Mouse (Mus musculus) MEL (cell line): ENCODE measurements around the gene Trim8. TPM values are rescaled to one million over a fixed set of nuclear protein-coding genes. Genes with fewer than 3 reads are reported as not detected.

Source experiments
- DNase-seq: peaks from one replicate; pipeline ENCODE4 v3.0.0; 2011; ENCODE audit warnings: low read depth, low spot score
- H3K27ac ChIP-seq: 2 replicates; pipeline ENCODE4 v1.5.1; 2012; ENCODE audit warnings: low read depth, mild to moderate bottlenecking, control low read depth, low read length, moderate library complexity; ENCODE audit not compliant: control insufficient read depth
- H3K27me3 ChIP-seq, 2 experiments: fragments of 150-350 bp in 1 of 2; sonication (generic) in 1 of 2; 2 replicates each; pipeline ENCODE4 v1.6.1; 2012; ENCODE audit warnings: low read length in 2 of 2, mild to moderate bottlenecking in 2 of 2, improper control_type of control experiment in 1 of 2, moderate library complexity in 1 of 2; ENCODE audit not compliant: insufficient read depth in 2 of 2, control insufficient read depth in 1 of 2
- H3K36me3 ChIP-seq, 2 experiments: 2 replicates each; pipeline ENCODE4 v1.6.1; 2012 to 2014; ENCODE audit warnings: low read length in 2 of 2, improper control_type of control experiment in 1 of 2, inconsistent platforms in 1 of 2, mild to moderate bottlenecking in 1 of 2; ENCODE audit not compliant: insufficient read depth in 2 of 2, control insufficient read depth in 1 of 2
- H3K4me1 ChIP-seq, 2 experiments: fragments of 150-350 bp in 1 of 2; sonication (generic) in 1 of 2; 2 replicates each; pipeline ENCODE4 v1.6.1; 2012; ENCODE audit warnings: low read length in 2 of 2, improper control_type of control experiment in 1 of 2, mild to moderate bottlenecking in 1 of 2; ENCODE audit not compliant: insufficient read depth in 2 of 2, control insufficient read depth in 1 of 2
- H3K4me3 ChIP-seq, 2 experiments: fragments of 150-350 bp in 1 of 2; sonication (generic) in 1 of 2; 2 replicates each; pipeline ENCODE4 v1.5.1; 2012; ENCODE audit warnings: low read depth in 2 of 2, low read length in 2 of 2, mild to moderate bottlenecking in 2 of 2, moderate library complexity in 2 of 2, control low read depth in 1 of 2, improper control_type of control experiment in 1 of 2; ENCODE audit not compliant: control insufficient read depth in 1 of 2, insufficient read depth in 1 of 2
- H3K79me2 ChIP-seq: 2 replicates; pipeline ENCODE4 v1.6.1; 2012; ENCODE audit warnings: mild to moderate bottlenecking, low read length, moderate library complexity; ENCODE audit not compliant: control insufficient read depth, poor library complexity, insufficient read depth
- H3K9ac ChIP-seq: 2 replicates; pipeline ENCODE4 v1.6.1; 2012; ENCODE audit warnings: low read depth, mild to moderate bottlenecking, control low read depth, low read length, moderate library complexity; ENCODE audit not compliant: control insufficient read depth, poor library complexity, severe bottlenecking
- H3K9me3 ChIP-seq: fragments of 150-350 bp; sonication (generic); replicated peaks from 2 replicates; pipeline ENCODE4 v1.6.1; 2012; ENCODE audit warnings: mild to moderate bottlenecking, low read length, improper control_type of control experiment, moderate library complexity; ENCODE audit not compliant: insufficient read depth
- BHLHE40 ChIP-seq: IDR thresholded peaks from 2 replicates; pipeline ENCODE4 v1.6.1; 2012; ENCODE audit warnings: low read depth, mild to moderate bottlenecking, inconsistent platforms, low read length, improper control_type of control experiment, borderline replicate concordance
- CHD2 ChIP-seq: IDR thresholded peaks from 2 replicates; pipeline ENCODE4 v1.6.1; 2011; ENCODE audit warnings: low read length, improper control_type of control experiment
- CTCF ChIP-seq, 3 experiments: IDR thresholded peaks in 2 of 3; conservative IDR thresholded peaks in 1 of 3; 2 replicates each; pipeline ENCODE4 v1.5.1; 2011 to 2012; ENCODE audit warnings: low read length in 3 of 3, low read depth in 2 of 3, mild to moderate bottlenecking in 2 of 3, improper control_type of control experiment in 1 of 3, inconsistent platforms in 1 of 3, mixed read lengths in 1 of 3, moderate library complexity in 1 of 3; ENCODE audit not compliant: control insufficient read depth in 1 of 3, insufficient read depth in 1 of 3, poor library complexity in 1 of 3, severe bottlenecking in 1 of 3
- E2F4 ChIP-seq: IDR thresholded peaks from 2 replicates; pipeline ENCODE4 v1.6.1; 2011; ENCODE audit warnings: low read depth, low read length, improper control_type of control experiment, borderline replicate concordance
- EP300 ChIP-seq, 2 experiments: IDR thresholded peaks; 2 replicates each; pipeline ENCODE4 v1.6.1; 2011; ENCODE audit warnings: improper control_type of control experiment in 2 of 2, low read length in 2 of 2, low read depth in 1 of 2, mild to moderate bottlenecking in 1 of 2
- ETS1 ChIP-seq: IDR thresholded peaks from 2 replicates; pipeline ENCODE4 v1.6.1; 2012; ENCODE audit warnings: low read depth, mild to moderate bottlenecking, inconsistent platforms, low read length, improper control_type of control experiment, moderate library complexity
- JUND ChIP-seq: IDR thresholded peaks from 2 replicates; pipeline ENCODE4 v1.6.1; 2011; ENCODE audit warnings: low read depth, mild to moderate bottlenecking, improper control_type of control experiment, low read length
- MAX ChIP-seq: IDR thresholded peaks from 2 replicates; pipeline ENCODE4 v1.6.1; 2011; ENCODE audit warnings: low read length, improper control_type of control experiment
- MEF2A ChIP-seq: IDR thresholded peaks from 2 replicates; pipeline ENCODE4 v1.6.1; 2014; ENCODE audit warnings: low read depth, mild to moderate bottlenecking, inconsistent platforms, low read length, improper control_type of control experiment; ENCODE audit not compliant: poor library complexity, insufficient replicate concordance, severe bottlenecking; ENCODE audit errors: extremely low read depth
- RAD21 ChIP-seq: IDR thresholded peaks from 2 replicates; pipeline ENCODE4 v1.6.1; 2011; ENCODE audit warnings: mild to moderate bottlenecking, low read depth, low read length, improper control_type of control experiment
- SMC3 ChIP-seq: IDR thresholded peaks from 2 replicates; pipeline ENCODE4 v1.6.1; 2011; ENCODE audit warnings: low read depth, low read length, improper control_type of control experiment
- TAL1 ChIP-seq: IDR thresholded peaks from 2 replicates; pipeline ENCODE4 v1.6.1; 2012; ENCODE audit warnings: mild to moderate bottlenecking, inconsistent platforms, low read length, moderate library complexity, mixed read lengths
- UBTF ChIP-seq: IDR thresholded peaks from 2 replicates; pipeline ENCODE4 v1.6.1; 2012; ENCODE audit warnings: low read depth, mild to moderate bottlenecking, inconsistent platforms, low read length, improper control_type of control experiment, moderate library complexity, borderline replicate concordance; ENCODE audit not compliant: insufficient read depth
- USF1 ChIP-seq: IDR thresholded peaks from 2 replicates; pipeline ENCODE4 v1.6.1; 2014; ENCODE audit warnings: low read depth, mild to moderate bottlenecking, inconsistent platforms, low read length, improper control_type of control experiment, moderate library complexity
- ZKSCAN1 ChIP-seq: IDR thresholded peaks from 2 replicates; pipeline ENCODE4 v1.6.1; 2012; ENCODE audit warnings: low read depth, mild to moderate bottlenecking, inconsistent platforms, low read length, improper control_type of control experiment, moderate library complexity
- ZMIZ1 ChIP-seq: IDR thresholded peaks from 2 replicates; pipeline ENCODE4 v1.6.1; 2012; ENCODE audit warnings: low read depth, mild to moderate bottlenecking, inconsistent platforms, low read length, improper control_type of control experiment, moderate library complexity
- ZNF384 ChIP-seq: IDR thresholded peaks from 2 replicates; pipeline ENCODE4 v1.6.1; 2012; ENCODE audit warnings: low read depth, mild to moderate bottlenecking, inconsistent platforms, low read length, improper control_type of control experiment
- polyA plus RNA-seq, 2 experiments: library from polyadenylated mRNA; stranded (reverse) in 1 of 2; unstranded in 1 of 2; fragments of >175 nt in 1 of 2; fragments of >200 nt in 1 of 2; gene quantifications; 2 replicates each; pipeline versions ENCODE4 v1.2.1 to v1.2.4; 2012; ENCODE audit warnings: low replicate concordance in 2 of 2, low read depth in 1 of 2; ENCODE audit not compliant: insufficient read length in 2 of 2, insufficient read depth in 1 of 2, missing spikeins in 1 of 2
- total RNA-seq: library from RNA; depleted of rRNA; stranded (reverse); fragments of 300-350 nt; gene quantifications from 2 replicates; pipeline ENCODE4 v1.2.3, GENCODE M21; 2012

Trim8 gene
- total and polyA plus RNA-seq, 3 experiments, result 19.1 to 57.2 TPM; not detected in 1

- DNase-seq, result no peak
- TF ChIP-seq BHLHE40 (no peak), TAL1 (no peak), USF1 (no peak), SMC3 (no peak), CHD2 (no peak), MEF2A (no peak), ZKSCAN1 (no peak), ZMIZ1 (no peak), JUND (no peak), CTCF (IDR thresholded peaks at IDR 0.05 in 2 of 3, conservative IDR thresholded peaks at IDR 0.05 in 1 of 3; ENCODE audit: control insufficient read depth in 1 of 3, insufficient read depth in 1 of 3, low read depth in 2 of 3, low read length in 3 of 3, poor library complexity in 1 of 3, severe bottlenecking in 1 of 3) (no peak), UBTF (no peak), E2F4 (no peak), ETS1 (no peak), EP300 (IDR thresholded peaks at IDR 0.05; ENCODE audit: low read depth in 1 of 2, low read length in 2 of 2) (no peak)
- TF ChIP-seq, all 39 proteins: peak for 0
- Histone ChIP-seq H3K27ac (peak overlapping the region; percentile 39), H3K9ac (peak overlapping the region; percentile 32; the same call in 1 of the 2 replicates), H3K4me1 (peaks cover 9 to 16% of the 10 kb centered on the region in 2 experiments), H3K9me3 (no peaks in the 10 kb centered on the region), H3K36me3 (peaks cover 0 to 14% of the 10 kb centered on the region in 2 experiments; a peak in 2 of 4 replicates), H3K27me3 (no peaks in the 10 kb centered on the region), H3K79me2 (no peaks in the 10 kb centered on the region), H3K4me3 (0 out of 4 replicates have a peak overlapping the region, but pooled peaks of 1 of the 2 experiments have one; percentile 14)
These were observed 30.0 kb upstream of the Trim8 start for GRCm38 (mm10) chr19:46471324-46472093.

GRCm38 (mm10) chr19:46477432-46477845 is 24.1 kb upstream of the Trim8 start:
- Histone ChIP-seq H3K36me3 (peaks cover 2 to 14% of the 10 kb centered on the region in 2 experiments; a peak in 2 of 4 replicates), H3K9me3 (no peaks in the 10 kb centered on the region), H3K27me3 (no peaks in the 10 kb centered on the region), H3K9ac (no peak overlapping the region), H3K79me2 (no peaks in the 10 kb centered on the region), H3K4me3 (no peak overlapping the region), H3K4me1 (peaks cover 0 to 18% of the 10 kb centered on the region in 2 experiments; a peak in 3 of 4 replicates), H3K27ac (no peak overlapping the region)
- no peak for TF ChIP-seq ZNF384
- no peak for TF ChIP-seq RAD21
- no peak for TF ChIP-seq MAX
- TF ChIP-seq ZKSCAN1, result no peak
- no peak for TF ChIP-seq USF1
- TF ChIP-seq ETS1, result no peak
- DNase-seq, result no peak
